Mouse (Mus musculus): ENCODE data around the gene Nccrp1.

DNA sequence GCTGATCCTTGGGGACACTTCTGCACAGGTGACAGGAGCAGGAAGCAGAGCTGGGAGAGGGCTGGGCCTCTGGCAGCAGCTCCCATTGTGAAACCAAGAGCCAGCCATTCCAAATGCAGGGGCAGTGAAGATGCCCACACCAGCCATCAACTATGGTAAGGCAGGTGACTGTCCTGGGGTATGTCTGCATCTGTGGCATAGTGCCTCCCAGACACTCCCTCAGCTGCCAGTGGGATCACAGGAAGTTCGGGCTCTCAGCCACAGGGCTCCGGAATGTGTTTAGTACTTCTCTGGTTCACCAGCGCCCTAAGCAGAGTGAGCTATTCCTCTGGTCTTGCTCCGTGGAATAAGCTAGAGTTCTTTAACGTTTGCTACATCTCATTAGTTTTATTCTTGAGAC is 10.0 kb upstream of the Nccrp1 start:
- TF ChIP-seq CTCF (IDR thresholded peaks at IDR 0.05) (no peak), EP300 (IDR thresholded peaks at IDR 0.05) (no peak)

Data from lung, postnatal 0 days (tissue).